8 mouse cellular contexts compared by ENCODE assay signal in genomic region chr4:123956703-123957491, GRCm38 (mm10). TPM values are rescaled to one million over a fixed set of nuclear protein-coding genes. Genes with fewer than 3 reads are reported as not detected.
A peak's percentile ranks its signal among the peaks of the same experiment; 100 is the strongest.
DNase-seq lines count a peak whose midpoint lies in the region; ATAC-seq and TF ChIP-seq lines count a peak whose summit lies in the region.

No protein-coding gene starts in this region.

- H3K9me3 ChIP-seq in forebrain, embryonic 10.5 days, result no peaks in the 10 kb centered on the region
- no peaks in the 10 kb centered on the region for H3K9me3 ChIP-seq in heart, embryonic 13.5 days
- H3K9me3 ChIP-seq in kidney, postnatal 0 days (replicated peaks; ENCODE audit: low read length), result no peaks in the 10 kb centered on the region
- no peaks in the 10 kb centered on the region for H3K9me3 ChIP-seq in liver, embryonic 11.5 days (ENCODE audit: control insufficient read depth, low read length)

- no peaks in the 10 kb centered on the region for H3K36me3 ChIP-seq in forebrain, embryonic 10.5 days (replicated peaks)
- H3K36me3 ChIP-seq in heart, embryonic 13.5 days, result no peaks in the 10 kb centered on the region
- H3K36me3 ChIP-seq in kidney, postnatal 0 days (ENCODE audit: insufficient read depth, low read length), result no peaks in the 10 kb centered on the region
- H3K36me3 ChIP-seq in liver, embryonic 11.5 days (ENCODE audit: control insufficient read depth, insufficient read depth, low read length), result no peaks in the 10 kb centered on the region
- H3K36me3 ChIP-seq in splenic B cell, adult 2 months (ENCODE audit: control insufficient read depth, insufficient read depth, low read length, poor library complexity, severe bottlenecking), result no peaks in the 10 kb centered on the region

- peaks cover 22% of the 10 kb centered on the region for H3K4me1 ChIP-seq in forebrain, embryonic 10.5 days
- H3K4me1 ChIP-seq in heart, embryonic 13.5 days, result peaks cover 24% of the 10 kb centered on the region
- H3K4me1 ChIP-seq in kidney, postnatal 0 days (replicated peaks; ENCODE audit: insufficient read depth, low read length), result no peaks in the 10 kb centered on the region
- no peaks in the 10 kb centered on the region; the same call in 1 of the 2 replicates for H3K4me1 ChIP-seq in liver, embryonic 11.5 days (replicated peaks; ENCODE audit: control insufficient read depth, insufficient read depth, low read length)

- 6% methylated on average over 31 of the region's 31 CpGs for WGBS in forebrain, embryonic 10.5 days
- 4% methylated on average over 31 of the region's 31 CpGs for WGBS in heart, embryonic 13.5 days
- WGBS in kidney, postnatal 0 days, result 4% methylated on average over 31 of the region's 31 CpGs
- WGBS in liver, embryonic 11.5 days, result 8% methylated on average over 31 of the region's 31 CpGs

- peak overlapping the region; percentile 69 for H3K9ac ChIP-seq in heart, embryonic 13.5 days
- no peak overlapping the region for H3K9ac ChIP-seq in kidney, postnatal 0 days (ENCODE audit: low read depth, low read length)
- H3K9ac ChIP-seq in liver, embryonic 11.5 days (ENCODE audit: low read depth, low read length), result no peak overlapping the region

- peak; percentile 87 for TF ChIP-seq CTCF in kidney, postnatal 0 days (IDR thresholded peaks at IDR 0.05; ENCODE audit: low read depth)

- DNase-seq in CD8-positive naive resting alpha-beta T cell, adult 2 months (ENCODE audit: low read depth in 2 of 2, low spot score in 2 of 2), result peak; percentile 13 to 33
- DNase-seq in c-Kit-positive CD71-positive TER-119-negative erythroid progenitor cells, embryonic 14.5 days (ENCODE audit: low read depth), result peak; percentile 14
- DNase-seq in forebrain, embryonic 10.5 days (ENCODE audit: extremely low spot score, low spot score), result peak; percentile 85
- peak; percentile 80 for DNase-seq in kidney, postnatal 0 days (ENCODE audit: low spot score)
- DNase-seq in liver, embryonic 11.5 days (ENCODE audit: low spot score), result peak; percentile 79
- peak; percentile 3 to 39 for DNase-seq in natural killer cell, adult 2 months (ENCODE audit: low spot score in 2 of 2)
- DNase-seq in splenic B cell, adult 2 months (ENCODE audit: low read depth, low spot score), result peak; percentile 60

- peak overlapping the region; percentile 64 for H3K4me2 ChIP-seq in heart, embryonic 13.5 days
- peak overlapping the region; percentile 44 for H3K4me2 ChIP-seq in kidney, postnatal 0 days (ENCODE audit: low read length)
- peak overlapping the region; percentile 54 for H3K4me2 ChIP-seq in liver, embryonic 11.5 days

- H3K27ac ChIP-seq in forebrain, embryonic 10.5 days, result peak overlapping the region; percentile 56; the same call in 1 of the 2 replicates
- no peak overlapping the region for H3K27ac ChIP-seq in heart, embryonic 13.5 days (replicated peaks)
- no peak overlapping the region for H3K27ac ChIP-seq in kidney, postnatal 0 days
- no peak overlapping the region for H3K27ac ChIP-seq in liver, embryonic 11.5 days (ENCODE audit: low read depth, low read length)

- peak overlapping the region; percentile 39 for H3K4me3 ChIP-seq in forebrain, embryonic 10.5 days
- H3K4me3 ChIP-seq in heart, embryonic 13.5 days, result peak overlapping the region; percentile 38
- peak overlapping the region; percentile 18; the same call in 1 of the 2 replicates for H3K4me3 ChIP-seq in kidney, postnatal 0 days (replicated peaks; ENCODE audit: low read depth, low read length)
- H3K4me3 ChIP-seq in liver, embryonic 11.5 days (ENCODE audit: low read depth, low read length), result no peak overlapping the region

- ATAC-seq in heart, embryonic 13.5 days (ENCODE audit: extremely low read depth, insufficient number of reproducible peaks, low FRiP score, low TSS enrichment), result no peak
- ATAC-seq in kidney, postnatal 0 days (replicated peaks; ENCODE audit: low FRiP score, low read depth), result peak; percentile 76
- peak; percentile 61 for ATAC-seq in liver, embryonic 11.5 days (replicated peaks; ENCODE audit: low FRiP score)

- peaks cover 52% of the 10 kb centered on the region for H3K27me3 ChIP-seq in forebrain, embryonic 10.5 days (ENCODE audit: poor library complexity, severe bottlenecking)
- peaks cover 42% of the 10 kb centered on the region for H3K27me3 ChIP-seq in heart, embryonic 13.5 days (replicated peaks)
- peaks cover 5% of the 10 kb centered on the region; the same call in 1 of the 2 replicates for H3K27me3 ChIP-seq in kidney, postnatal 0 days (ENCODE audit: insufficient read depth, low read length)
- peaks cover 18% of the 10 kb centered on the region for H3K27me3 ChIP-seq in liver, embryonic 11.5 days (replicated peaks; ENCODE audit: control insufficient read depth, insufficient read depth, low read length)
- no peaks in the 10 kb centered on the region for H3K27me3 ChIP-seq in splenic B cell, adult 2 months (ENCODE audit: control insufficient read depth, insufficient read depth, low read length, poor library complexity, severe bottlenecking)

RNA-seq across cellular contexts. Expression of gene 4930535I16Rik, which starts 39.1 kb away (rescaled TPM):
- polyA plus RNA-seq in forebrain, embryonic 10.5 days (2016; fragmentation: Nextera tagmentation; extraction: Ambion mirVana), result not detected in 2 replicates
- not detected in 2 replicates for polyA plus RNA-seq in heart, embryonic 13.5 days (2015; fragmentation: Nextera tagmentation; extraction: Ambion mirVana)
- polyA plus RNA-seq in kidney, postnatal 0 days (2015; fragmentation: Nextera tagmentation; extraction: Ambion mirVana), result not detected in 2 replicates
- polyA plus RNA-seq in liver, embryonic 11.5 days (2014; fragmentation: Nextera tagmentation; extraction: Ambion mirVana), result not detected in 2 replicates

RNA-seq across cellular contexts. Expression of gene Rragc, which starts 39.7 kb away (rescaled TPM):
- 34.2 and 34.9 TPM in 2 replicates for polyA plus RNA-seq in forebrain, embryonic 10.5 days (2016; fragmentation: Nextera tagmentation; extraction: Ambion mirVana)
- polyA plus RNA-seq in heart, embryonic 13.5 days (2015; fragmentation: Nextera tagmentation; extraction: Ambion mirVana), result 38.1 and 40.9 TPM in 2 replicates
- 46.8 and 47.1 TPM in 2 replicates for polyA plus RNA-seq in kidney, postnatal 0 days (2015; fragmentation: Nextera tagmentation; extraction: Ambion mirVana)
- polyA plus RNA-seq in liver, embryonic 11.5 days (2014; fragmentation: Nextera tagmentation; extraction: Ambion mirVana), result 37.8 and 39.9 TPM in 2 replicates

RNA-seq across cellular contexts. Expression of gene Mycbp, which starts 52.3 kb away (rescaled TPM):
- 65.7 and 67.7 TPM in 2 replicates for polyA plus RNA-seq in forebrain, embryonic 10.5 days (2016; fragmentation: Nextera tagmentation; extraction: Ambion mirVana)
- polyA plus RNA-seq in heart, embryonic 13.5 days (2015; fragmentation: Nextera tagmentation; extraction: Ambion mirVana), result 57.6 and 58.5 TPM in 2 replicates
- polyA plus RNA-seq in kidney, postnatal 0 days (2015; fragmentation: Nextera tagmentation; extraction: Ambion mirVana), result 67.7 and 76.4 TPM in 2 replicates
- 102 and 106 TPM in 2 replicates for polyA plus RNA-seq in liver, embryonic 11.5 days (2014; fragmentation: Nextera tagmentation; extraction: Ambion mirVana)

Comparison
In these comparisons a context has a peak if more than half of its experiments do, and no peak if none do; other contexts are left out.
1. DNase-seq: peak in every context shown above with its lines; median percentile 85 in forebrain, embryonic 10.5 days; 80 in kidney, postnatal 0 days; 79 in liver, embryonic 11.5 days; 60 in splenic B cell, adult 2 months; 23 in CD8-positive naive resting alpha-beta T cell, adult 2 months; 21 in natural killer cell, adult 2 months; 14 in c-Kit-positive CD71-positive TER-119-negative erythroid progenitor cells, embryonic 14.5 days.